Mouse (Mus musculus) kidney, postnatal 14 days (tissue): ENCODE measurements around the gene Eapp.
"Not testable (repeated sequence)": the region's sequence is repeated elsewhere in the genome, so short reads cannot be mapped to it uniquely, and the experiment has no call there.

ENCODE experiments used
- DNase-seq: peaks from one replicate; pipeline ENCODE4 v3.0.0; 2022; ENCODE audit warnings: mixed read lengths

Gene Eapp

GRCm38 (mm10) chr12:54676709-54677108 is 19.0 kb downstream of the Eapp start:
- DNase-seq, result no peak

GRCm38 (mm10) chr12:54675396-54675795 is 20.3 kb downstream of the Eapp start:
- no peak for DNase-seq

GRCm38 (mm10) chr12:54671262-54671661 is 24.4 kb downstream of the Eapp start:
- no peak for DNase-seq

GRCm38 (mm10) chr12:54668141-54668540 is 27.6 kb downstream of the Eapp start:
- DNase-seq, result no peak

GRCm38 (mm10) chr12:54665526-54665925 is 30.2 kb downstream of the Eapp start:
- DNase-seq, result no peak

- DNase-seq, result not testable (repeated sequence)
These were observed 34.2 kb downstream of the Eapp start for GRCm38 (mm10) chr12:54661470-54661869.

- no peak for DNase-seq
These were observed 35.8 kb downstream of the Eapp start for GRCm38 (mm10) chr12:54659901-54660300.

GRCm38 (mm10) chr12:54658425-54659092 is 37.1 kb downstream of the Eapp start:
- no peak for DNase-seq

- DNase-seq, result no peak
These were observed 37.7 kb downstream of the Eapp start for GRCm38 (mm10) chr12:54657951-54658350.

- DNase-seq, result no peak
These were observed 38.5 kb downstream of the Eapp start for GRCm38 (mm10) chr12:54657226-54657625.

GRCm38 (mm10) chr12:54656396-54657171 is 39.1 kb downstream of the Eapp start, which contains the start of gene Sptssa:
Gene Sptssa, minus strand, starts transcription at chr12:54656573.
- DNase-seq, result peak; percentile 98

GRCm38 (mm10) chr12:54656039-54656395 is 39.7 kb downstream of the Eapp start:
- no peak for DNase-seq

- DNase-seq, result no peak
These were observed 40.2 kb downstream of the Eapp start for GRCm38 (mm10) chr12:54655292-54656038.

GRCm38 (mm10) chr12:54654741-54655140 is 41.0 kb downstream of the Eapp start:
- no peak for DNase-seq

GRCm38 (mm10) chr12:54654141-54654540 is 41.6 kb downstream of the Eapp start:
- DNase-seq, result peak; percentile 37

GRCm38 (mm10) chr12:54652346-54652745 is 43.4 kb downstream of the Eapp start:
- DNase-seq, result peak; percentile 36

GRCm38 (mm10) chr12:54651820-54652219 is 43.9 kb downstream of the Eapp start:
- DNase-seq, result peak; percentile 38

GRCm38 (mm10) chr12:54651158-54651557 is 44.5 kb downstream of the Eapp start:
- no peak for DNase-seq

GRCm38 (mm10) chr12:54644947-54645346 is 50.8 kb downstream of the Eapp start:
- no peak for DNase-seq

GRCm38 (mm10) chr12:54643320-54643892 is 52.3 kb downstream of the Eapp start:
- DNase-seq, result no peak

- no peak for DNase-seq
These were observed 54.3 kb downstream of the Eapp start for GRCm38 (mm10) chr12:54641374-54641773.

GRCm38 (mm10) chr12:54640259-54640658 is 55.4 kb downstream of the Eapp start:
- DNase-seq, result no peak

- no peak for DNase-seq
These were observed 58.7 kb downstream of the Eapp start for GRCm38 (mm10) chr12:54637033-54637432.
